Mouse (Mus musculus): Measurements from ENCODE around the gene Gm5737. TPM values are rescaled to one million over a fixed set of nuclear protein-coding genes. Genes with fewer than 3 reads are reported as not detected.

Gene Gm5737
- polyA plus RNA-seq, 1 experiment from 2014 or later, result not detected

GRCm38 (mm10) chr7:120819386-120819785, 7.2 kb downstream of the Gm5737 start:
- no peak overlapping the region for H3K4me3 ChIP-seq (ENCODE audit: low read depth, low read length)
- H3K27me3 ChIP-seq (replicated peaks; ENCODE audit: control insufficient read depth, insufficient read depth, low read length), result no peaks in the 10 kb centered on the region
- no peak for DNase-seq (ENCODE audit: low spot score)
- no peak overlapping the region for H3K9ac ChIP-seq (ENCODE audit: low read length)
- no peak overlapping the region for H3K4me2 ChIP-seq (ENCODE audit: low read length)
- no peak for ATAC-seq (replicated peaks; ENCODE audit: low FRiP score, low TSS enrichment, low read depth)
- H3K36me3 ChIP-seq (ENCODE audit: control insufficient read depth, insufficient read depth, low read length), result no peaks in the 10 kb centered on the region
- 90% methylated on average over 4 of the region's 4 CpGs for WGBS
- H3K9me3 ChIP-seq (ENCODE audit: control insufficient read depth, low read length), result no peaks in the 10 kb centered on the region
- H3K27ac ChIP-seq (ENCODE audit: low read depth), result no peak overlapping the region
- no peaks in the 10 kb centered on the region for H3K4me1 ChIP-seq (replicated peaks; ENCODE audit: control insufficient read depth, insufficient read depth, low read length)

GRCm38 (mm10) chr7:120823248-120823647, 11.1 kb downstream of the Gm5737 start:
- H3K27me3 ChIP-seq (replicated peaks; ENCODE audit: control insufficient read depth, insufficient read depth, low read length), result no peaks in the 10 kb centered on the region
- no peak overlapping the region for H3K9ac ChIP-seq (ENCODE audit: low read length)
- no peak overlapping the region for H3K4me2 ChIP-seq (ENCODE audit: low read length)
- ATAC-seq (replicated peaks; ENCODE audit: low FRiP score, low TSS enrichment, low read depth) (peak; percentile 52), DNase-seq (ENCODE audit: low spot score) (peak; percentile 83)
- H3K9me3 ChIP-seq (ENCODE audit: control insufficient read depth, low read length), result no peaks in the 10 kb centered on the region
- 22% methylated on average over 5 of the region's 5 CpGs for WGBS
- H3K27ac ChIP-seq (ENCODE audit: low read depth), result no peak overlapping the region
- H3K4me3 ChIP-seq (ENCODE audit: low read depth, low read length), result no peak overlapping the region
- H3K36me3 ChIP-seq (ENCODE audit: control insufficient read depth, insufficient read depth, low read length), result no peaks in the 10 kb centered on the region
- H3K4me1 ChIP-seq (replicated peaks; ENCODE audit: control insufficient read depth, insufficient read depth, low read length), result no peaks in the 10 kb centered on the region

GRCm38 (mm10) chr7:120825097-120825496, 12.9 kb downstream of the Gm5737 start:
- no peak overlapping the region for H3K4me3 ChIP-seq (ENCODE audit: low read depth, low read length)
- DNase-seq (ENCODE audit: low spot score) (no peak), ATAC-seq (replicated peaks; ENCODE audit: low FRiP score, low TSS enrichment, low read depth) (no peak)
- H3K9ac ChIP-seq (ENCODE audit: low read length), result no peak overlapping the region
- H3K4me2 ChIP-seq (ENCODE audit: low read length), result no peak overlapping the region
- H3K9me3 ChIP-seq (ENCODE audit: control insufficient read depth, low read length), result no peaks in the 10 kb centered on the region
- 70% methylated on average over 2 of the region's 2 CpGs for WGBS
- H3K27me3 ChIP-seq (replicated peaks; ENCODE audit: control insufficient read depth, insufficient read depth, low read length), result no peaks in the 10 kb centered on the region
- no peaks in the 10 kb centered on the region for H3K4me1 ChIP-seq (replicated peaks; ENCODE audit: control insufficient read depth, insufficient read depth, low read length)
- H3K36me3 ChIP-seq (ENCODE audit: control insufficient read depth, insufficient read depth, low read length), result no peaks in the 10 kb centered on the region
- H3K27ac ChIP-seq (ENCODE audit: low read depth), result no peak overlapping the region

- H3K9me3 ChIP-seq (ENCODE audit: control insufficient read depth, low read length), result no peaks in the 10 kb centered on the region
- H3K4me1 ChIP-seq (replicated peaks; ENCODE audit: control insufficient read depth, insufficient read depth, low read length), result peaks cover 4% of the 10 kb centered on the region; the same call in 1 of the 2 replicates
- no peak overlapping the region for H3K4me2 ChIP-seq (ENCODE audit: low read length)
- no peak overlapping the region for H3K4me3 ChIP-seq (ENCODE audit: low read depth, low read length)
- no peak overlapping the region for H3K27ac ChIP-seq (ENCODE audit: low read depth)
- no peaks in the 10 kb centered on the region for H3K27me3 ChIP-seq (replicated peaks; ENCODE audit: control insufficient read depth, insufficient read depth, low read length)
- ATAC-seq (replicated peaks; ENCODE audit: low FRiP score, low TSS enrichment, low read depth), result no peak
- H3K9ac ChIP-seq (ENCODE audit: low read length), result no peak overlapping the region
- peak; percentile 73 for DNase-seq (ENCODE audit: low spot score)
- WGBS, result 13% methylated on average over 3 of the region's 3 CpGs
- no peaks in the 10 kb centered on the region for H3K36me3 ChIP-seq (ENCODE audit: control insufficient read depth, insufficient read depth, low read length)
Measured at GRCm38 (mm10) chr7:120826408-120826807, 14.2 kb downstream of the Gm5737 start.

- ATAC-seq (replicated peaks; ENCODE audit: low FRiP score, low TSS enrichment, low read depth) (peak; percentile 23), DNase-seq (ENCODE audit: low spot score) (peak; percentile 86)
- H3K36me3 ChIP-seq (ENCODE audit: control insufficient read depth, insufficient read depth, low read length), result no peaks in the 10 kb centered on the region
- H3K4me3 ChIP-seq (ENCODE audit: low read depth, low read length), result peak overlapping the region; percentile 64
- peaks cover 5% of the 10 kb centered on the region; the same call in 1 of the 2 replicates for H3K4me1 ChIP-seq (replicated peaks; ENCODE audit: control insufficient read depth, insufficient read depth, low read length)
- H3K27ac ChIP-seq (ENCODE audit: low read depth), result peak overlapping the region; percentile 30; the same call in 1 of the 2 replicates
- H3K9ac ChIP-seq (ENCODE audit: low read length), result peak overlapping the region; percentile 48
- H3K27me3 ChIP-seq (replicated peaks; ENCODE audit: control insufficient read depth, insufficient read depth, low read length), result no peaks in the 10 kb centered on the region
- no peaks in the 10 kb centered on the region for H3K9me3 ChIP-seq (ENCODE audit: control insufficient read depth, low read length)
- 1% methylated on average over 45 of the region's 46 CpGs for WGBS
- peak overlapping the region; percentile 89 for H3K4me2 ChIP-seq (ENCODE audit: low read length)
Measured at GRCm38 (mm10) chr7:120830431-120831381, 18.5 kb downstream of the Gm5737 start.

GRCm38 (mm10) chr7:120834426-120834825, 22.3 kb downstream of the Gm5737 start:
- ATAC-seq (replicated peaks; ENCODE audit: low FRiP score, low TSS enrichment, low read depth) (no peak), DNase-seq (ENCODE audit: low spot score) (no peak)
- peak overlapping the region; percentile 46; the same call in 1 of the 2 replicates for H3K9ac ChIP-seq (ENCODE audit: low read length)
- no peaks in the 10 kb centered on the region for H3K27me3 ChIP-seq (replicated peaks; ENCODE audit: control insufficient read depth, insufficient read depth, low read length)
- H3K4me2 ChIP-seq (ENCODE audit: low read length), result peak overlapping the region; percentile 58
- peak overlapping the region; percentile 54 for H3K4me3 ChIP-seq (ENCODE audit: low read depth, low read length)
- H3K4me1 ChIP-seq (replicated peaks; ENCODE audit: control insufficient read depth, insufficient read depth, low read length), result peaks cover 5% of the 10 kb centered on the region
- H3K36me3 ChIP-seq (ENCODE audit: control insufficient read depth, insufficient read depth, low read length), result no peaks in the 10 kb centered on the region
- H3K9me3 ChIP-seq (ENCODE audit: control insufficient read depth, low read length), result no peaks in the 10 kb centered on the region
- WGBS, result 42% methylated on average over 6 of the region's 6 CpGs
- no peak overlapping the region for H3K27ac ChIP-seq (ENCODE audit: low read depth)

GRCm38 (mm10) chr7:120834863-120835372, 22.8 kb downstream of the Gm5737 start:
- no peaks in the 10 kb centered on the region for H3K9me3 ChIP-seq (ENCODE audit: control insufficient read depth, low read length)
- peak overlapping the region; percentile 54 for H3K4me3 ChIP-seq (ENCODE audit: low read depth, low read length)
- peak overlapping the region; percentile 46 for H3K9ac ChIP-seq (ENCODE audit: low read length)
- ATAC-seq (replicated peaks; ENCODE audit: low FRiP score, low TSS enrichment, low read depth) (peak; percentile 84), DNase-seq (ENCODE audit: low spot score) (peak; percentile 90)
- no peaks in the 10 kb centered on the region for H3K36me3 ChIP-seq (ENCODE audit: control insufficient read depth, insufficient read depth, low read length)
- no peaks in the 10 kb centered on the region for H3K27me3 ChIP-seq (replicated peaks; ENCODE audit: control insufficient read depth, insufficient read depth, low read length)
- WGBS, result 11% methylated on average over 14 of the region's 14 CpGs
- peak overlapping the region; percentile 58 for H3K4me2 ChIP-seq (ENCODE audit: low read length)
- H3K4me1 ChIP-seq (replicated peaks; ENCODE audit: control insufficient read depth, insufficient read depth, low read length), result peaks cover 5% of the 10 kb centered on the region
- peak overlapping the region; percentile 79 for H3K27ac ChIP-seq (ENCODE audit: low read depth)

- H3K27ac ChIP-seq (ENCODE audit: low read depth), result peak overlapping the region; percentile 79
- under 1% methylated on average over 41 of the region's 41 CpGs for WGBS
- no peaks in the 10 kb centered on the region for H3K27me3 ChIP-seq (replicated peaks; ENCODE audit: control insufficient read depth, insufficient read depth, low read length)
- H3K4me2 ChIP-seq (ENCODE audit: low read length), result peak overlapping the region; percentile 64
- peaks cover 5% of the 10 kb centered on the region for H3K4me1 ChIP-seq (replicated peaks; ENCODE audit: control insufficient read depth, insufficient read depth, low read length)
- peak; percentile 89 for ATAC-seq (replicated peaks; ENCODE audit: low FRiP score, low TSS enrichment, low read depth)
- H3K4me3 ChIP-seq (ENCODE audit: low read depth, low read length), result peak overlapping the region; percentile 54
- peak overlapping the region; percentile 48 for H3K9ac ChIP-seq (ENCODE audit: low read length)
- H3K36me3 ChIP-seq (ENCODE audit: control insufficient read depth, insufficient read depth, low read length), result no peaks in the 10 kb centered on the region
- no peaks in the 10 kb centered on the region for H3K9me3 ChIP-seq (ENCODE audit: control insufficient read depth, low read length)
- peak; percentile 100 for DNase-seq (ENCODE audit: low spot score)
Measured at GRCm38 (mm10) chr7:120835449-120836359, 23.5 kb downstream of the Gm5737 start.
